Mouse (Mus musculus): ENCODE measurements around the gene Ldha.

Ldha gene

DNA sequence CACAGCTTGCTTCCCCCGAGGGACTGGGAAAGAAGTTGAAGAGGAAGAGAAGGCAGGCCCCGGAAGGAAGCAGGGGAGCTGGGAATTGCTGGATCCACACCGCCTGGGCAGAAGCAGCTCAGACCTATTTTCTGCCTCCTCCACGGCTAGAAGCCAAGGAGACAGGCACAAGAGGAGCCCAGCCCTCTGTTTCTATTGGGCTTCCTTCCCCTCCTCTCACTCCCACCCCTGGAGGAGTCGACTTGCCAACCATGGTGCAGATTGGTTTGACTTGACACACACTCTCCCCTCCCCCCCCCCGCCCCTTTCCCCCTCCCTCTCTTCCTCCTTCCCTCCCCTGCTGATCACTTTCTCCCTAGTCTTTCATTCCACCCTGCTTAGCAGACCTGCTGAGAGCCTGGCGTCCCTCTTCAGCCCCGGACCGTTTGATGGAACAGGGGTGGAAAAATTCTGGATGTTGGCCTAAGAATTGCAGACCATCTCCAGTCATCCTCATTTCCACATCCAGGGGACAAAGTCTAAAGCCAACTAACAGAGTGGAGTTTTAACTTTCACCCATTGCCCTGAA, 3.1 kb upstream of the Ldha start:
- CTCF ChIA-PET = no interaction called here

DNA sequence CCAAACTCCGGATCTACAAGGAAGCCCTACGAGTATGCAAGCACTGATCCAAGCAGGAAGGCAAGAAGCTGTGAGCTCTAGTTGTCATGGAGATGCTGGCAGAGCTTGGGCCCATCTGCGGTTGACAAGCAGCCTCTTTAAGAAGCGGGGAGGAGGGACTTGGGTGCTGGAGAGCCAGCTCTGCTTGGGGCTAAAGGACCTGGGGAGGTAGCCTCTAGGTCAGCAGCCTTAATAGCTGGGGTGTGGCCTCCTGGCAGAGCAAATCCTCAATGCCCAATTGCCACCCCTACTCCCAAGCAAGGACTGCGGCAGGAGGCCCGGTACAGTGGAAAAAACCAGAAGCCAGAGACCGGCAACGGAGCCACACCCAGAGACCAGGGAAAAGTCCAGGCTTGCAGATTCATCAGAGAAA, 2.4 kb upstream of the Ldha start:
- CTCF ChIA-PET = no interaction called here

DNA sequence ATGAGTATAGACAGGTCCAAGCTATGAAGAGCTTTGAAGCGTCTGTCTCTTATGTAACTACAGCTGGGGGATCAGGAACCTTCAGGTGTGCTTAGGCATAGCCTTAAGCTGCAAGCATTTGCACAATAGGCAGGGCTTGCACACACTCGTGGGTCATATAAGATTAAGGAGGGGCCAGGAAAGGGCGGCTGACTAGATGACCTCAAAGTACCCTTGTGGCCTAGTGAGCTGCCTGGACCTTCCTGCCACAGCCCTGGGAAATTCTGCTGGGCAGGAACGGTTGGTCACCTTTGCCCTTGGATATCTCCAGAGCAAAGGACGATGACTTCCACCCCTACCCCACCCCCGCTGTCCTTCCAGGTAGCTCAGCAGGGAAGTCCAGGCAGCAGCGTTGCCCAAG, 1.8 kb upstream of the Ldha start:
- CTCF ChIA-PET = no interaction called here

DNA sequence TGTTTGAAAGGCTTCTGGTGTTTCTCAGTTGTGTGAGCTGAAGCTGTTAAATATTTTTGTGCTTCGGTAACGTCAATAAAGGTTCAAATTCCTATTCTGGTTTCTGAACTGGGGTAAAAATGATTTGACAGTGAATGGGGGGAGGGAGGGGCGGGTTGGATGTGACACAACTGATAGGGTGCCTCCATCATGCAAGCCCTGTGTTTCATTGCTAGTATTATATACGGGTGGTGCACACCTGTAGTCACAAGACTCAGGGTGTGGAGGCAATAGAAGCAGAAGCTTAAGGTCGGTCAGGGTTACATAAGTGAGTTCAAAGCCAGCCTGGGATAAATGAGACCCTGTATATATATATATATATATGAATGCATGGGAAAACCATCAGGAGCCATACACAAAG, 1.4 kb upstream of the Ldha start:
- CTCF ChIA-PET = no interaction called here

DNA sequence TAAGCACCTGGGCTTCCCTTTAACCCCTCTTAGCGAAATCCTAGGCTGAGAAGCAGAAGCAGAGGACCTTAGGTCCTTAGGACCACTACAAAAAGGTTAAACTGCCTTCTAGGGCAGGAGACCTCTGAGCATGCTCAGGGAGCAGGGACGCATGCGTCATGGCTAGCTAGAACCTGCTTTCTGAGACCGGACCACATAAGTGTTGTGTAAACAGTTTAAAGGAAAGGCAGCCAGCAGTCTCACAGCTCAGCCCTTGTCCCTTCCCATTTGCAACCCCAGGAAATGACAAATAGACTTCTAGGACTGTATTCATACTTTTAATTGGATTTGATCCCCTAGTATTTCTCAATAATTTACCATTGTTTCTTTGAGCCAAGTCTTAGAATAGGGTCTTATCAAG, 949 bp upstream of the Ldha start:
- CTCF ChIA-PET = no interaction called here

DNA sequence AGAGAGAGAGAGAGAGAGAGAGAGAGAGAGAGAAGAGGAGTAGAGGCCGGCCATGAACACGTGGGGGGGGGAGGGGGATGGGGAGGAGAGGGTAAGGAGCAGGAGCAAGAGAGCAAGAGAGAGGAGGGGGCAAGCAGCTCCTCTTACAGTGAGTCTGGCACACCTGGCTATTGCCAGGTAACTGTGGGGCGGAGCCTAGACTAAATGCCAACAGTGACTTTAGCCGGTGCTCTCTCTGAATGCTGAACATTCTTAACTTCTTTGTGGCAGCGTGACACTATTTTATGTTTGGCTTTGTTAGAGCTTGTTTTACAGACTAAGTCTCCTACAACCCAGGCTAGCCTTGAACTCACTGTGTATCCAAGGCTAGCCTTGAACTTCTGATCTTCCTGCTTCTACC, 1.0 kb downstream of the Ldha start:
- CTCF ChIA-PET = no interaction called here

DNA sequence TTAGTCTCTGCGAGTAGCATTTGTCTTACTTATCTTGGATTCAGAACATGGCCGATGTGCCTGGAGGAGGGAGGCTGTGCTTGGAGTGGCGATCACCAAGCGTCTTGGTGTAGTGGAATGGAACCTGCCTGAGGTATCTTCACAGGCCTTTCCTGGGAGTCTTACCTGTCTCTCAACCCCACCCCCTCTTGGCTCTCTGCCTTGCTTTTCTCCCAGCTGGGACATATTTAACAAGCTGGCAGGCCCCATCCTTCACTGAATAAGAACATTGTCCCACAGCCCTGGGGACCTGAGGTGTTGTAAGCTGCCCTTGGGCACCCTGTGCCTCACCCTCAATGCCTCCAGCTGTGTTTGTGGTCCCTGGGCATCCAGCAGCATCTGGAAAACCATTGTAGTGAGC, 2.3 kb downstream of the Ldha start:
- CTCF ChIA-PET = no interaction called here

DNA sequence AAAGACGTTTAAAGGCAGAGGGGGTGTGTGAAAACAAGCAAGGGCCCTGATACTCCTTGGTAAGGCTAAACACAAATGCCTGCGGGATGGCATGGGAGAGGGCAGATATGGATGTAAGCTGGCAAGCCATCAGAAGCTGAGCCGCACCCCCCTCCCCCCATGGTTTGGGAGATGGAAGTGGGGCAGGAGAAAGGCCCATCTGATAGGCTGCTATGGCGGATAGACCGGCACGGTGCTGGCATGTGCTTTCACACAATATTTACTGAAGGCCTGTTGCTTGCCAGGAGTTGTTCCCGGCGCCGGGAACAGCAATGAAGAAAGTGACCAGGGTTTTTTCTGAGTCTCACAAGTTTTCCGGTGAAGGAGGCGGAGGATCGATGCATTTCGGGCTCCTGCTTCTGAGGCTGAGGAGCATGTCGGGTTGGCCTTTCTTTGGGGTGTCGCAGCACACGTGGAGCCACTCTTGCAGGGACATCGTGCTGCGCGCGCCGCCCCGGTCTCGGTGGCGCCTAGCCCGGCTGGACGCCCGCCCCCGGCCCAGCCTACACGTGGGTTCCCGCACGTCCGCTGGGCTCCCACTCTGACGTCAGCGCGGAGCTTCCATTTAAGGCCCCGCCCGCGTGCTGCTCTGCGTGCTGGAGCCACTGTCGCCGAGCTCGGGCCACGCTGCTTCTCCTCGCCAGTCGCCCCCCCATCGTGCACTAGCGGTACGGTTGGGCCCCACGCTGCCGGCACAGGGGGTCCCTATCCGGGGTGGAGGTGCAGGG, 4.1 kb downstream of the Ldha start:
- CTCF ChIA-PET = no interaction called here

DNA sequence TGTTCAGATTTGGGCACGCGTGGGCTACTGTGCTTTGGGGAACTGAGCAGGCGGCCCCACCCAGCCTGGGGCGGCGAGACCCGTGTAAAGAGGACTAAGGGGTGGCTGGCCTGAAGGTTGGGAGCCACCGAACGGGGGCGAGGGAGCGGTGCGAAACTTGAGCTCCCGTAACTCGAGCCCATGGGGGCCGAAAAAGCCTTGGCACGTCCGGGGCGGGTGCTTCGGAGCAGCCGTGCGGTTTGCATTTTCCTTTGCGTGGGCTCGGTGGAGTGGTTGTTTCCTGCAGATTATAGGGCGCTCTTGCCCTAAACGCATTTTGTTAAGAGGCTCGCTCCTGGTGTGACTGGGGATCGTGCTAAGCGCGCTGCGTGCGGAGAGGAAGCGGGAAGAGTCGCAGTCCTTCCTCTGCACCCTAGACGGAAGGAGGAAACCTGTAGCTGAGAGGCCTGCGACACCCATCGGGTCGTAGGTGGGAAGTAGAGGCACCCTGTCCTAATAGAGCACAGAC, 4.8 kb downstream of the Ldha start:
- CTCF ChIA-PET = no interaction called here

DNA sequence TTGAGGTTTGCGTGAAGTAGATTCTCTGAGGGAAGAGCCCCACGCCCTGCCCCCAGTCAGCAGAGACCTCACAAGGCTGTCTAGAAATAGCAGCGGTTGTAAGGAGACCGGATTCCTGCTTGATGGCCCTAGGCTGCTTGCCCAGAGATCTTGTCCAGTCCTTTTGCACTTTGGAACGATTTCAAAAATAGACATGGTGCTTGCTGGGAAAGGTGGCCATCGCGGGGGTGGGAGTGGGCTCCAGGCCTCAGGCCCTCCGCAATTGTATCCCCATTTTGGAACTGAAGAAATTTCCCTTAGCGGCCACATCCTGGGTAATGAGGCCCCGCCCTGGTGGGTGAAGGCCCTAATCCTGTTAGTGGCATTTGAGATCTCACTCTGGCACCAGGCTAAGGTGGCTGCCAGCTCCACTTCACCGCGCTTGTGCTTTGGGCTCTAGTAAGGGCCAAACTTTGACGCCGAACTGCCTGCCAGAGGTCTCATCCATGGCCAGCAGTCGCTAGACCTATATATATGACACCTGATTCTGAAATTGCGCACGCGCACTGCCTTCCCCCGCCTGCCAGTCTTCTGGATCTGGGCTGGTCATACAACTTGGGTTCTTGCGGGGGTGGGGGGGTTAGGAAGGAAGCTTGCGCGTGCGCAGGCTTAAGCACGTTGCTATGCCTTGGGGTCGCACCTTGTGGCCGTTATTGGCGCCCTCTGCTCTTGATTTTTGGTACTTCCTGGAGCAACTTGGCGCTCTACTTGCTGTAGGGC, 5.4 kb downstream of the Ldha start:
- CTCF ChIA-PET = no interaction called here

DNA sequence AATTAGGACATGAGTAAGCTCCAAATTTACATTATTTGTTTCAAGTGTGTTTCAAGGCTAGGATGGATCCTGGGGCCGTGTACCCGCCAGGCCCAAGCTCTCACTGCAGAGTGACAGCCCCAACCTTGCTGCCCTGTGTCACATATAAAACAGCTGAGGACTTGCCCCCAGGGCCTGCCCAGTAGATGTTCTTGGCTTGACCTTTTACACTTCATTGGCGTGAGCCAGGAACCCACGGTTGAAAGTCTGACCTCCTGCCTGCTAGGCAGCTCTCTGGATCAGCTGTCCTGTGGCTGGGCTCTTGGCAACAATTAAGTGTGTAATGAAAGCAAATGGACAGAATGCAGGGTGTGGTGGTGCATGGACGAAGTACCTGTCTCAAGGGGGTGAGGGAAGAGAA, 8.0 kb downstream of the Ldha start:
- CTCF ChIA-PET = no interaction called here

DNA sequence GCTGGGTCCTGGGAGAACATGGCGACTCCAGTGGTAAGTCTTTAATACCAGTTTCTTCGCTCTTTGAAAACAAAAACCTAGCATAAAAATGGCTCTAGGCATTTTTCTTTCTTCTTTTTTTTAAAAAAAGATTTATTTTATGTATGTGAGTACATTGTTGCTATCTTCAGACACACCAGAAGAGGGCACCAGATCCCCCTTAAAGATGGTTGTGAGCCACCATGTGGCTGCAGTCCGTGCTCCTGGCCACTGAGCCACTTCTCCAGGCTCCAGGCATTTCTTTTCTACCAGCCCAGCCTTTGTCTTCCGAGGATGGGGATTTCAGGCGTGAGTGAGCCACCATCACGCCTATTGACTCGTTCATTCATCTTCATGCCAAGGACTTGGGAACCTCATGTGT, 9.8 kb downstream of the Ldha start:
- CTCF ChIA-PET = no interaction called here

DNA sequence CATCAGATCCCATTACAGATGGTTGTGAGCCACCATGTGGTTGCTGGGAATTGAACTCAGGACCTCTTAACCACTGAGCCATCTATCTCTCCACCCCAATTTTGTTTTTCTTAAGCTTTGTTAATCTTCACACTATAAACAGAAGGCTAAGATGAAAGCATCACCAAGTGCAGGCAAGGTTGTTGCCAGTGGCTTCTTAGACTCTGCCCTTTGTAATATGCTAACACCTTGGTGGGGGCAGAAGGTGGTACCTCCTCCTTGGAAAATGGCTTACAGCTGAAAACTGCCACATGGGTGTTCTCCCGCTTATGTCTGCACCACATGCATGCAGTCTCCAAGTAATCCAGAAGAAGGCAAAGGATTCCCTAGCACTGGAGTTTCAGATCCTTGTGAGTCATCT, 11.4 kb downstream of the Ldha start:
- CTCF ChIA-PET = no interaction called here

DNA sequence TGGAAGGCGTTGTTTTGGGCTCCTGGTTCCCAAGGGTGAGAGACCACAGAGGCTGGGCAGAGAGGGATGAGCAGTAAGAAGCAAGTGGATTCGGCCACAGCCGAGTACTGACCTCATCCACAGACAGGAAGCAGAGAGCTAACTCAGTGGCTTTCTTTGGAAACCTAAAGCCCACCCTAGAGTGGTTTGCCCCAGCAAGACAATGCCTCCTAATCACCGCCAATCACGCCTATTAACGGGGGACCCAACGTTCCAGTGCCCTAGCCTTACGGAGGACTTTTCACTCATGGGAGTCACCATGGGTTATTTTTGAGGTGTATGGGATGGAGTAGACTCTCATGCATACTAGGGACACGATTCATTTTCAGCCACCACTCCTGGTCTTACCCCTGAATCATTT, 12.1 kb downstream of the Ldha start:
- CTCF ChIA-PET = no interaction called here

DNA sequence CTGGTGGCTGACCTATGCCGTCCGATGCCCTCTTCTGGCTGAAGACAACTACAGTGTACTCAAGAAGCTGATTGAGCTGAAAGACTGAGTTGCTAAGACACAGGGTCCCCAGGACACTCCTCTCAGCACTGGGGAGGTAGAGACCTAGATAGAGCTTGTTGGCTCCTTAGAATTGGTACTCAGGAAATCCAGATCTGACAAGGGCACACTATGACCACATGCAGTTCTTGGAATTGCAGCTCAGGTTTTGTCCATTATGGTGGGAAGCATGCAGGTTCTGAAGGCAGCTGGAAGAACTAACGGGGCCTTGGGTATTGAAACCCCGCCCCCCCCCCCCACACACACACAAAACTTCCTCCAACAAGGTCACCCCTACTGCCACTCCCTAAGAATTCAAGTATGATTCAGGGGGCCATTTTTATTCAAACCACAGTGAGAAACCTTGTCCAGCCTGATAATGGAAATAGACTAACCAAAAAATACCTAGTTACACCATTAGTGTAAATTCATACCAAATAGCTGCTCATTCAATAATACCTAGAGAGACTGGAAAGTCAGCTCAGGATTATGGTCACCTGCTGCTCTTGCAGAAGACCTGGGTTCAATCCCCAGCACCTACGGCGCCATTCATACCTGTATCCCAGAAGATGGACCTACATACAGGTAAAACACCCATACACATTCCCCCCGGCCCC, 14.7 kb downstream of the Ldha start:
- CTCF ChIA-PET = no interaction called here

DNA sequence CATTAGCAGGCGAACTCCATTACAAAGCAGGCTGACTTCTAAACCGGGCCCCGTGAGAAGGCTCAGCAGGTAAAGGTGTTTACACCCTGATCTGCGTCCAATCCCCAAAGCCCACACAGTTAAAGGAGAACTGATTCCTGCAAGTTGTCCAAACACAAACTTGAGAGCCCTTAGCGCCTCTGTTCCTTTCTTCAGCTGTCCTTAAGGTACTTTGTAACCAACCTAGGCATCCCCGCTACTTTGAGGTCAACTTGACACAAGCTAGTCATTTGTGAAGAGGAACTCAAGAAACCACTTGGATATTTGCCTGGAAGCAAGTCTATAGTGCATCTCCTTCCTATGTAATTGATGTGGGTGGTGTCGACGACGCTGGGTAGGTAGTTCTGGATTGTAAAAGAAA, 16.2 kb downstream of the Ldha start:
- CTCF ChIA-PET = no interaction called here

DNA sequence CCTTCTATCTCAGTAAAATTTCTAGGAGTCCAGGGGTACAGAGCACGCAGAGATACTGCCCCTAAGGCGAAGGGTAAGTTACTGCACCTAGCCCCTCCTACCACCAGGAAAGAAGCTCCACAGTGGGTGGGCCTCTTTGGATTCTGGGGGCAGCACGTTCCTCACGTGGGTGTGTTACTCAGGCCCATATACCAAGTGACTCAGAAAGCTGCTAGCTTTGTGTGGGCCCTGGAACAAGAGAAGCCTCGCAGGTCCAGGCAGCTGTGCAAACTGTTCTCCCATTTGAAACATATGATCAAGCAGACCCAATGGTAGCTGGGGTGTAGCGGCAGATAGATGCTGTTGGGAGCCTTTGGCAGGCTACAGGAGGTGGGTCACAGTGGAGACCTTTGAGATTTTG, 17.8 kb downstream of the Ldha start:
- CTCF ChIA-PET = no interaction called here

DNA sequence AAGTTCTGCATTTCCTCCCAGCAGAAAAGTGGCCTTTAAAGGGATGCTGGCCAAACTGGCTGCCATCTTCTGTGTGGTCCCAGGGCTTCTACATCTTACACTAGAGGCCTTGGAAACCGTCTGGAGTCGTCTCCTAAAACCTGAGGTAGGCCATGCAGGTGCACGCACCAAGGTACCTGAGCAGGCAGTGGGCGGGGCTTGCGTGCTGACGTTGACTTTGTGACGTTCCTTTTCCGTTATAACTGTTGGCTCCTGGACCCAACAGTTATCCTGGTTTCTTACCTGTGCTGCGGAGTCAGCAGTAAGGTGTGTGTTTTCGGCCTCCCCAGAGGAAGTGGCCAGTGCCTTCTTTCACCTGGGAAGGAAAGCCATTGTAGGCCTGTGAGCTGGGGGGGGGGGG, 19.7 kb downstream of the Ldha start, which contains the start of gene Ldhc:
Gene Ldhc, plus strand, starts transcription at position 208 of the 400 bp plus-strand sequence.
- CTCF ChIA-PET = no interaction called here

DNA sequence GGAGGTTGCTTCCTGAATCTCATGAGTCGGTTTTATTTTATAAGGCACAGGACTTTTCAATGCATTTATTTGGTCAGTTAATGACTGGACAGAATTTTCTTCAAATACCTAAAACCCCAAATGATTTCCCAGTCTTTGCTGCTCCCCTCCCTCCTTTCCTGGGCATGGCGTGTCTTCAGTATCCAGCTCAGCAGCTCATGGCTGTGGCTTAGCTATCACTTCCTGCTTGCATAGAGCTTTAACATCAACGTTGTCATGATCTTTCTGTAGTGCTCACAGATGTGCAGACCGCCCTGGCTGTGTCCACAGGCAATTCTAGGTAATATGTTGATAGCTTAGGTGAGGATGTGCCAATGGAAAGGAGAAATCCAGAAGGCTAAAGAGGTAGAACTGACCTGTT, 30.7 kb downstream of the Ldha start:
- CTCF ChIA-PET = no interaction called here

DNA sequence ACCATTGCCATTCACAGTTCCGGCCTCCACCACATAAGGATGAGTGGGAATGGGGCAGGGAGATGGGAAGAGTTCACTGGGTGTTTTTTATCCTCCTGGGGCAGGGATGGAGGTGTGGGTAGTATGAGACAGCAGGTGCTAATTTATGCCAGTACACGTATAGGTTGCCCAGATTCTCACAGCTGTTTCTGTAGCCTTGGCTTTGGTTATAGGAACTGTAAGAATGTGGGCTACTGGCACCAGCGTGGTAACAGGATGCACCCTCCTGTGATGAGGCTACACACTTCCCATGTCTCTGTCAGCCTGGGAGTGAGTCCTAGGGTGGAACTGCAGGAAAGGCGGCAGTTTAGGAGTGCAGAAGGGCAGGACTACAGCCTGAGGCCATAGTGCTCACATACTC, 35.6 kb downstream of the Ldha start:
- CTCF ChIA-PET = no interaction called here

DNA sequence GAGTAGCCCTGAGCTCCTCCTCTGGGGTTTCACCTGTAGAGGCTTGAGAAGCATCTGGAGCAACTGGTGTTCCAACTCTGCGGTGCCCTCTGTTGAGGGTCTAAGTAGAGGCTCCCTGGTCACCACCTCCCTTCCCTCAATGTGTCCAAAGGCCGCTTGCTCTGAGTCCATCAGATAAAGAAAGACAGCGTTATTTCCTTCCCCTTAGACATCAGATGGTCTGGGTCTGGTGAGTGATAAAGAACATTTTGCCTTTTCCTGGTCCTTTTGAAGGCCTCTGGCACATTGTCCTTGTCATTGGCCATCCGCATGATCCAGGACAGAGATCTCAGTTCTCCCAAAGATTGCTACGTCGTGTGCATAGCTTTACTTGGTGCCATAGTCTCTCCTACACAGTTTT, 36.0 kb downstream of the Ldha start:
- CTCF ChIA-PET = no interaction called here

DNA sequence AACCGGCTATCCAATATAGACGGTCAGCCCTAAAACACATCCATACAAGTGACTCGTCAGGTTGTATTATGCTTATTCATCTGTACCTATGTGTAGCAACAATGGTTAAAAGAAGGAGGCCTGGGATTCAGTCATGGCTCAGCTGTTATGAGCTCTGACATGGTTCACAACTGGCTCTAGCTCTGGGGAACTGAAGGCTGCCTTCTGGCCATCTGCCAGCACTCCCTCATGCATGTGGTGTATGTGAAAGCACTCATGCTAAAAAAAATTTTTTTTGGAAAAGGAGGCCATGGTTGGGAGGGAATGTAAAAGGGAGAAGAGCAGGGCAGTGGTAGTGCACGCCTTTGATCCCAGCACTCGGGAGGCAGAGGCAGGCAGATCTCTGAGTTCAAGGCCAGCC, 38.6 kb downstream of the Ldha start:
- CTCF ChIA-PET = no interaction called here

DNA sequence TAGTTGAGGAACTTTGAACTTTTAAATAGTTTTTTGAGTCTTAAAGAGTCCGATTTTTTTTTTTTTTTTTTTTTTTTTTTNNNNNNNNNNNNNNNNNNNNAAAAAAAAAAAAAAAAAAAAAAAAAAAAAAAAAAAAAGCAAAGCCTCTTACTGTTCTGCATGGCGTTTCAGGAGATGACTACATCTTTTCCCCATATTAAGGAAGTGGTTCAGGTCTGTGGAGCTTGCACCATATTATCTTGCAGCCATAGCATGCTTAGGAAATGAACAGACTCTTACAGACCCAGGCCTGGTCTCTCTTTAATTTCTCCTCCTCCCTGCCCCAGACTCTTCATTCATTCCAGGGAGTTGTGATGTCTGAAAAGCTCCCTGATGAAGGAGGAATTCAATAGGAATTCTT, 39.7 kb downstream of the Ldha start:
- CTCF ChIA-PET = no interaction called here

Measured in spleen, embryonic (tissue).